Mouse (Mus musculus) heart, adult 11 months (tissue): ENCODE measurements around the gene 2310009B15Rik.
A peak's percentile ranks its signal among the peaks of the same experiment; 100 is the strongest.

Experiments
- DNase-seq: peaks from one replicate; pipeline ENCODE4 v3.0.0; 2022

2310009B15Rik gene

GRCm38 (mm10) chr1:138842315-138842714, 14.3 kb downstream of the 2310009B15Rik start:
- no peak for DNase-seq

GRCm38 (mm10) chr1:138841306-138842095, 15.2 kb downstream of the 2310009B15Rik start:
- DNase-seq, result no peak

GRCm38 (mm10) chr1:138840440-138841305, 16.0 kb downstream of the 2310009B15Rik start:
- DNase-seq, result peak; percentile 55

GRCm38 (mm10) chr1:138839809-138840430, 16.7 kb downstream of the 2310009B15Rik start:
- peak; percentile 71 for DNase-seq

- peak; percentile 60 for DNase-seq
Measured at GRCm38 (mm10) chr1:138839291-138839690, 17.4 kb downstream of the 2310009B15Rik start.

DNA sequence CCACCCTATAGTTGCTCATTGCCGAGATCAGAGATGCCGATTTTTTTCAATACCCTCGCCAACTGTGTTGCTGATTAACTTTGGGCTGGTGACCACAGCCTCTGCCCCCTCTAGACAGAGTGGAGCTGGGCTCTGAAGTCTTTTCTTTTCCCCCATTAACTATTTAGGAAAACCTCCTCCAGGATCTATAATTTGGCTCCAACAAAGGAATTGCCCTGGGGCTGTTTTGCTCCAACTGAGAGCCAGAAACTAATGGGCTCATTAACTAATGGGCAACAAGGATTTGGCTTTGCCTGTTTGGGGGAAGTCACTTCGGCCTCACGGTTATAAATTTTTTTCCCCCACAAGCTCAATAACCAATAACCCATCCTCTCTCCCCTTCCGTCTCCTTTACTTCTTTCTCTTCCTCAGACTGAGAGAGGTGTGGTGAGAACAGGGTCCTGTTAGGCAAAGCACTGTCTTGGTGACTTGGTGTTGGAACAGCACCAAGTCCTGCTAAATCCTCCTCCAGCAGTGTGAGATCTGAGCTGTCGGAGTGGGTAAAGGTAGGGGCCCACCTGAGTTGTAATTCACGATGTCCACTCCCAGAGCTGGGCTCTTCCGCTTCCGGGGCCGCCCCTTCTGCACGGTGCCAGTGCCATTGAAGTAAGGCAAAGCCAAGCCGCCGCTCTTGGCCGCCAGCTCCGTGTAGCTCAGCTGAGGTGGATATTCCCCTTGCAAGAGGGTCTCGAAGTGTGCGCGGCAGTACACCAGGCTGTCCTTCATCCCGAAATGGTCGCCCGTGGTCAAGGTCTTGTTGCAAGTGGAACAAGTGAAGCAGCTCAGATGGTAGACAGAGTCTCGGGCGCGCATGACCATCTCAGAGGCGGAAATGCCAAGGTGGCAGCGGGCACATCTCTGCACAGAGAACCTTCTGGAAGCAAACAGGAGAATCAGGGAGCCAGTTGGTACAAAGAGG, 18.6 kb downstream of the 2310009B15Rik start:
- no peak for DNase-seq

GRCm38 (mm10) chr1:138835355-138835900, 21.2 kb downstream of the 2310009B15Rik start:
- DNase-seq, result no peak

- peak; percentile 79 for DNase-seq
Measured at GRCm38 (mm10) chr1:138831309-138831708, 25.3 kb downstream of the 2310009B15Rik start.

DNA sequence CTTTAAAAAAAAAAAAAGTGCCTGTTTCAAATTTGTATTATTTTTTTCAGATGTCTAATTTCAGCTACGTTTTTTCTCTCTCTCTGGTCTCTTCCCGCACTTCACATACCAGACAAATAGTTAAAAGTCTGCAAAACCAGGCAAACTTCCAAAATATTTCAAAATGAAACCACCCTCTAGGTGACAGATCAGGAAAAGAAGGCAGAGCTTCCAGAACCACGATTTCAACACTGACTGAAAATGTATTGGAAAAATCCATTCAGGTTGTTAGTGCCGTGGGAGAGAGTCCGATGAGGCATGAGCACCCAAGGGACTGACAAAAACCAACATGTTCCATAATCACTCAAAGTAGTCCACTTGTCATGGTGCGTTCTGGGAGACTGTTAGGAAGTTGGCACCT, 29.8 kb downstream of the 2310009B15Rik start:
- DNase-seq, result no peak

- peak; percentile 71 for DNase-seq
Measured at GRCm38 (mm10) chr1:138822985-138823322, 33.7 kb downstream of the 2310009B15Rik start.

- no peak for DNase-seq
Measured at GRCm38 (mm10) chr1:138822255-138822984, 34.2 kb downstream of the 2310009B15Rik start.
